Mouse (Mus musculus) testis, postnatal 14 days (tissue): ENCODE data around the gene Stx18.
A peak's percentile ranks its signal among the peaks of the same experiment; 100 is the strongest.

ENCODE experiments used
- DNase-seq: peaks from one replicate; pipeline ENCODE4 v3.0.0; 2021; ENCODE audit warnings: low spot score

Gene Stx18

GRCm38 (mm10) chr5:38078575-38078974 lies 40.0 kb downstream of the Stx18 start:
- no peak for DNase-seq

- DNase-seq = no peak
Observed at GRCm38 (mm10) chr5:38080472-38080871, 41.9 kb downstream of the Stx18 start.

GRCm38 (mm10) chr5:38082589-38082988 lies 44.0 kb downstream of the Stx18 start:
- DNase-seq = no peak

GRCm38 (mm10) chr5:38083362-38083761 lies 44.8 kb downstream of the Stx18 start:
- DNase-seq = no peak

GRCm38 (mm10) chr5:38084616-38085015 lies 46.1 kb downstream of the Stx18 start:
- no peak for DNase-seq

GRCm38 (mm10) chr5:38085561-38086392 lies 47.2 kb downstream of the Stx18 start:
- DNase-seq = no peak

GRCm38 (mm10) chr5:38090111-38090510 lies 51.6 kb downstream of the Stx18 start:
- DNase-seq = no peak

GRCm38 (mm10) chr5:38090581-38090980 lies 52.0 kb downstream of the Stx18 start:
- no peak for DNase-seq

GRCm38 (mm10) chr5:38091046-38091965 lies 52.8 kb downstream of the Stx18 start:
- no peak for DNase-seq

- no peak for DNase-seq
Observed at GRCm38 (mm10) chr5:38091966-38092304, 53.4 kb downstream of the Stx18 start.

- DNase-seq = no peak
Observed at GRCm38 (mm10) chr5:38094331-38094730, 55.8 kb downstream of the Stx18 start.

- DNase-seq = no peak
Observed at GRCm38 (mm10) chr5:38097501-38098093, 59.1 kb downstream of the Stx18 start.

GRCm38 (mm10) chr5:38099139-38099676 lies 60.7 kb downstream of the Stx18 start:
- DNase-seq = no peak

- no peak for DNase-seq
Observed at GRCm38 (mm10) chr5:38102945-38103344, 64.4 kb downstream of the Stx18 start.

GRCm38 (mm10) chr5:38106080-38106697 lies 67.6 kb downstream of the Stx18 start:
- DNase-seq = no peak

- DNase-seq = no peak
Observed at GRCm38 (mm10) chr5:38106807-38107206, 68.3 kb downstream of the Stx18 start.

- no peak for DNase-seq
Observed at GRCm38 (mm10) chr5:38114526-38114925, 76.0 kb downstream of the Stx18 start.

- DNase-seq = no peak
Observed at GRCm38 (mm10) chr5:38117056-38117455, 78.5 kb downstream of the Stx18 start.

GRCm38 (mm10) chr5:38119268-38119667 lies 80.7 kb downstream of the Stx18 start:
- DNase-seq = no peak

- peak; percentile 32 for DNase-seq
Observed at GRCm38 (mm10) chr5:38121699-38122098, 83.2 kb downstream of the Stx18 start.

- no peak for DNase-seq
Observed at GRCm38 (mm10) chr5:38126519-38127306, 88.2 kb downstream of the Stx18 start.
